Mouse (Mus musculus) forebrain, embryonic 10.5 days (tissue): Measurements from ENCODE around the gene Gm8909. TPM values are rescaled to one million over a fixed set of nuclear protein-coding genes. Genes with fewer than 3 reads are reported as not detected.
"Not testable (repeated sequence)": the region's sequence is repeated elsewhere in the genome, so short reads cannot be mapped to it uniquely, and the experiment has no call there.

Experiments used
- DNase-seq: peaks from one replicate; pipeline ENCODE4 v3.0.0-alpha.2; 2017; ENCODE audit warnings: low spot score; ENCODE audit errors: extremely low spot score
- H3K27ac ChIP-seq: fragments of 300-500 bp; sonication (generic); 2 replicates; pipeline ENCODE4 v1.5.1; 2016; ENCODE audit warnings: mild to moderate bottlenecking
- H3K27me3 ChIP-seq: fragments of 300-500 bp; sonication (generic); 2 replicates; pipeline ENCODE4 v1.6.1; 2016; ENCODE audit warnings: mild to moderate bottlenecking; ENCODE audit not compliant: poor library complexity, severe bottlenecking
- H3K36me3 ChIP-seq: fragments of 300-500 bp; sonication (generic); replicated peaks from 2 replicates; pipeline ENCODE4 v1.6.1; 2016; ENCODE audit warnings: mild to moderate bottlenecking, moderate library complexity
- H3K4me1 ChIP-seq: fragments of 300-500 bp; sonication (generic); 2 replicates; pipeline ENCODE4 v1.6.1; 2016
- H3K4me3 ChIP-seq: fragments of 300-500 bp; sonication (generic); 2 replicates; pipeline ENCODE4 v1.5.1; 2016; ENCODE audit warnings: mild to moderate bottlenecking, moderate library complexity
- H3K9me3 ChIP-seq: fragments of 300-500 bp; sonication (generic); 2 replicates; pipeline ENCODE4 v1.6.1; 2016; ENCODE audit warnings: mild to moderate bottlenecking, moderate library complexity
- WGBS: fragments of 180-500 bp; shearing (Covaris S2); methylation state at CpG from one replicate; pipeline ENCODE4 v1.1.7; 2016; 5-methylcytosine and 5-hydroxymethylcytosine counted together
- polyA plus RNA-seq: library from polyadenylated mRNA; unstranded; fragments of >200 nt; fragmentation: Nextera tagmentation; extraction: Ambion mirVana; gene quantifications from 2 replicates; pipeline ENCODE4 v1.2.1, GENCODE M21; 2016

The Gm8909 gene
- polyA plus RNA-seq, 1 experiment from 2014 or later: not detected

- Histone ChIP-seq H3K4me1 (peaks cover 4% of the 10 kb centered on the region), H3K27me3 (peaks cover 84% of the 10 kb centered on the region), H3K9me3 (no peaks in the 10 kb centered on the region), H3K4me3 (no peak overlapping the region), H3K27ac (no peak overlapping the region), H3K36me3 (no peaks in the 10 kb centered on the region)
- 30% methylated on average over 3 of the region's 3 CpGs for WGBS
- no peak for DNase-seq
Measured at GRCm38 (mm10) chr17:36154271-36155149, 13.8 kb downstream of the Gm8909 start.

DNA sequence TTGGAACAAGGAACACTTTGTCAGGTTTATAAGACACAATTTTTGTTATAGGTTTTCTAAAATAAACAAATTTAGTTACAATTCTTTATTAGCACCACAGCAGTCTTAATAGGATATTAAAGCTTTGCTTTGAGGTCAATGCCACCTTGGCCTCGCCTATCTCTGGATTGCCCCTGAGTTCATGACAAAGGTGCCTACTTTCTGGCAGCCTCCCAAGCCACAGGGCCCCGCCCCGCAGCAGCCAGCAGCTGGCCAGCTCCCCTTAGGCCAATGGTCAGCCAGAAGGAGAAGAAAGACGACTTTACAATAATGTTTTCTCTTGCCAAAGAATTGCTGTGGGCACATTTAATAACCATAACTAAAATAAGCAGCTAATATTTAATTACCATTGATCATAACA, 17.1 kb downstream of the Gm8909 start:
- H3K27me3 ChIP-seq: peaks cover 77% of the 10 kb centered on the region
- H3K9me3 ChIP-seq, H3K4me3 ChIP-seq, H3K36me3 ChIP-seq, DNase-seq, H3K27ac ChIP-seq, H3K4me1 ChIP-seq: not testable (repeated sequence)
- 50% methylated on average over 4 of the region's 4 CpGs for WGBS

- peaks cover 77% of the 10 kb centered on the region for H3K27me3 ChIP-seq
- not testable (repeated sequence) for H3K27ac ChIP-seq, H3K9me3 ChIP-seq, H3K36me3 ChIP-seq, H3K4me3 ChIP-seq, DNase-seq
- H3K4me1 ChIP-seq: peaks cover 11% of the 10 kb centered on the region
- 64% methylated on average over 5 of the region's 5 CpGs for WGBS
Measured at GRCm38 (mm10) chr17:36148468-36148867, 19.9 kb downstream of the Gm8909 start.

DNA sequence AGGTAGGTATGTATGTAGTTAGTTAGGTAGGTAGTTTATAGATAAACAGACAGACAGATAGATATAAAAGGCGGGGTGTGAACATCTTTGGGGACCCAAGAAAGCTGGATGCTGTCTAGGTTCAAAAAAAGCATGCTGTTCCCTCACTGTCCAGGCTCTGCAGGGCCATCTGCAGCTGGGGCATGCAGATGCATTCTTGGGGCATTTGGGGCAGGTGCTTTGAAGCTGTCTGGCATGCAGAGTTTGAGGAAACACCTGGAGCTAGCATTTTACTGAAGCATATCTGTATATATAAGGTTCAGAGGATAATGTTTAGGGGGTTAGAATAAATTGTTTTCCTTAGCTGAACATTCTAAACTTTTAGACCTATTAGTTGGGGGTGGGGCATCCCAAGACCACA, 21.4 kb downstream of the Gm8909 start:
- Histone ChIP-seq H3K27me3 (peaks cover 77% of the 10 kb centered on the region), H3K4me1 (peaks cover 11% of the 10 kb centered on the region)
- H3K4me3 ChIP-seq, H3K36me3 ChIP-seq, DNase-seq, H3K27ac ChIP-seq, H3K9me3 ChIP-seq: not testable (repeated sequence)
- 85% methylated on average over 1 of the region's 1 CpGs for WGBS

GRCm38 (mm10) chr17:36145861-36146156, 22.5 kb downstream of the Gm8909 start:
- Histone ChIP-seq H3K27me3 (peaks cover 82% of the 10 kb centered on the region), H3K4me1 (peaks cover 11% of the 10 kb centered on the region), H3K4me3 (peak overlapping the region; percentile 44)
- not testable (repeated sequence) for DNase-seq, H3K36me3 ChIP-seq, H3K27ac ChIP-seq, H3K9me3 ChIP-seq
- under 1% methylated on average over 13 of the region's 13 CpGs for WGBS

DNA sequence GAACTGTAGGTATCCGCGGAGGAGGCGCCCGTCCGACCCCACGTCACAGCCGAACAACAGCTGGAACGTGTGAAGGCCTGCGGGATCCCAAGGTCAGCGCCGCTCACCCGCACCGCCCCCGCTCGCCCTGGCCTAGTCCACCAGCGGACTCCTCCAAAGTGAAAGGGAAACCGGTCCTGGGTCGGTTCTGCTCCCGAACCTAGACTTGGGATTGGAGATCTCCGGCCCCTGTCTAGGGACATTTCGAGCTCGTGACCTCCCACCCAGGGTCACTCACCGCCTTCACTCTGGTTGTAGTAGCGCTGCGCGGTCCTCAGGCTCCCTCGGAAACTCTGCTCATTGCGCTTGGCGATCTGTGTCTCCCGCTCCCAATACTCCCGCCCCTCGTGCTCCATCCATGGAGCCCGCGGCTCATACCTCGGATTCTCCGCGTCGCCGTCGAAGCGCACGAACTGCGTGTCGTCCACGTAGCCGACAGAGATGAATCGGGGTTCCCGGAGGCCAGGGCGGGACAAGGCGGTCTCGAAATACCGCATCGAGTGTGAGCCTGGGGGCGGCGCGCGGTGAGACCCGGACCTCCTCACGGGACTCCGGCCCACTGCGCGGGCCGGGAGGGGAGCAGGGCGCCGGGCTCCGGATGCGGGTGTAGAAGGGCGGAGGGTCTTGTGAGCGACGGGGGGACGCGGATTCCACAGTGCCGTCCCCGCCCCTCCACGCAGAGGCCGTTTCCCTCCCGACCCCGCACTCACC, 23.1 kb downstream of the Gm8909 start:
- H3K36me3 ChIP-seq: no peaks in the 10 kb centered on the region
- H3K9me3 ChIP-seq: no peaks in the 10 kb centered on the region
- WGBS: 1% methylated on average over 78 of the region's 78 CpGs
- DNase-seq: peak; percentile 36
- H3K27me3 ChIP-seq: peaks cover 80% of the 10 kb centered on the region
- peak overlapping the region; percentile 44 for H3K4me3 ChIP-seq
- peaks cover 11% of the 10 kb centered on the region for H3K4me1 ChIP-seq
- no peak overlapping the region for H3K27ac ChIP-seq

DNA sequence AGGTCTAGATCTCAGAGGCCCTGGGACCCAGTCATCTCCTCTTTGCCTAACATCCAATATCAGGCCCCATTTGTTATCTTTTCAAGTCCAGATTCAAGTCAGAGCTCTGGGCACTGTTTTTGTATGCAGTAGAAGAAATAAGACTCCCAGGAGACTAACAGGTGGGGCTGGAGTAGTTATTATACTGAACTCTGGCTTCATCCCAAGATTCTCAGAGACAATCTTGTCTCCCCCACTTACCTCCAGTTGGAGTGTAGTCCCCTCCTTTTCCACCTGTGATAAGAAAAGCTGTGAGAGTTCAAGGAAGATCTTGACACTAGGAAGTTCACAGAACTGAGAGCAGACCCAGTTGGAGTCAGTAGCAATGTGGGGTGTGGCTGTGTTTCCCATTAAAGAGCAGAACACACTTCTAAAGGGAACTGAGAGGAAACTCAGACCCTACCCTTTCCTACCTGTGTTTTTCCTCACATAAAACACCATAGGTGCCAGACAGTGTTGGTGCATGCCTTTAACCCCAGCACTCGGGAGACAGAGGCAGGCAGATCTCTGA, 32.0 kb downstream of the Gm8909 start:
- WGBS: 81% methylated on average over 1 of the region's 1 CpGs
- not testable (repeated sequence) for H3K9me3 ChIP-seq, H3K27ac ChIP-seq, DNase-seq, H3K4me1 ChIP-seq, H3K36me3 ChIP-seq, H3K4me3 ChIP-seq
- H3K27me3 ChIP-seq: peaks cover 34% of the 10 kb centered on the region

- not testable (repeated sequence) for DNase-seq, H3K4me3 ChIP-seq, H3K9me3 ChIP-seq, H3K36me3 ChIP-seq, H3K4me1 ChIP-seq, H3K27ac ChIP-seq
- peaks cover 35% of the 10 kb centered on the region for H3K27me3 ChIP-seq
Measured at GRCm38 (mm10) chr17:36135421-36136231, 32.7 kb downstream of the Gm8909 start.

DNA sequence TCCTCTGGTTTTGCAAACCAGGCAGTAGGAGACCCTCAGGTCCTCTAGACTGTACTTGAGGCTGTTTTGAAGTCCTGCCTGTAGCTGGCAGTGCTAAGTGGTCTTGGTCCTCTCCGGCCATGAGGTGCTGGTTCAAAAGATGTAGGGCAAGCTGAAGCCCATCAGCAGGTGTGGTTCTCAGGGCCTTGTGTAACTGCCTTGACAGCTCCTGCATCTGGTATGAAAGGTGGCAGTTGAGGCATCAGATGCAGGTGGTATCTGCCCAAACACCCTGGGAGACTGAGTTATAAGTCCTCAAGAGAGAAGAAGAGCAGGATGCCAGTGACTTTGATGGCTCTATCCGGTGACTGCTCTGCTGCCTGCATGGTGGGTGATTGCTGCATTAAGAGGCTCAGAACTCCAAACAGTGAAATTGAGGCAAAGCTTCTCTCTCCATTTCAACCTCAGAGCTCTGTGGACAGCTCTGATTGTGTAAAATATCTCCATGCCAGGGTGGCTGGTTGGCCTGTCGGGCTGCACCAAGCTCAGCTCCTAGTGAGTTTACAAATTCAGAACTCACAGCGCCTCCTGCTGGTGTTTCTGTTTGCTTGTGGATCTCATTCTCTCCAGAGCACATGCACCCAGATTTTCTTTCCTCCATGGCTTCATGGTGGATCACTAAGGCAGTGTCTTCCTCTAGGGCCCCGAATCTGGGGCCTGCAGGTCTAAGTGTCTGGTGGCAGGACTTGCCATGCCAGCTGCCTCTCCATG, 36.6 kb downstream of the Gm8909 start:
- no peaks in the 10 kb centered on the region for H3K9me3 ChIP-seq
- no peak overlapping the region for H3K27ac ChIP-seq
- H3K4me3 ChIP-seq: no peak overlapping the region
- DNase-seq: no peak
- H3K4me1 ChIP-seq: 0 out of 2 replicates have a peak, but pooled peaks cover 3% of the 10 kb centered on the region
- H3K36me3 ChIP-seq: no peaks in the 10 kb centered on the region
- WGBS: 72% methylated on average over 5 of the region's 5 CpGs
- H3K27me3 ChIP-seq: peaks cover 47% of the 10 kb centered on the region

DNA sequence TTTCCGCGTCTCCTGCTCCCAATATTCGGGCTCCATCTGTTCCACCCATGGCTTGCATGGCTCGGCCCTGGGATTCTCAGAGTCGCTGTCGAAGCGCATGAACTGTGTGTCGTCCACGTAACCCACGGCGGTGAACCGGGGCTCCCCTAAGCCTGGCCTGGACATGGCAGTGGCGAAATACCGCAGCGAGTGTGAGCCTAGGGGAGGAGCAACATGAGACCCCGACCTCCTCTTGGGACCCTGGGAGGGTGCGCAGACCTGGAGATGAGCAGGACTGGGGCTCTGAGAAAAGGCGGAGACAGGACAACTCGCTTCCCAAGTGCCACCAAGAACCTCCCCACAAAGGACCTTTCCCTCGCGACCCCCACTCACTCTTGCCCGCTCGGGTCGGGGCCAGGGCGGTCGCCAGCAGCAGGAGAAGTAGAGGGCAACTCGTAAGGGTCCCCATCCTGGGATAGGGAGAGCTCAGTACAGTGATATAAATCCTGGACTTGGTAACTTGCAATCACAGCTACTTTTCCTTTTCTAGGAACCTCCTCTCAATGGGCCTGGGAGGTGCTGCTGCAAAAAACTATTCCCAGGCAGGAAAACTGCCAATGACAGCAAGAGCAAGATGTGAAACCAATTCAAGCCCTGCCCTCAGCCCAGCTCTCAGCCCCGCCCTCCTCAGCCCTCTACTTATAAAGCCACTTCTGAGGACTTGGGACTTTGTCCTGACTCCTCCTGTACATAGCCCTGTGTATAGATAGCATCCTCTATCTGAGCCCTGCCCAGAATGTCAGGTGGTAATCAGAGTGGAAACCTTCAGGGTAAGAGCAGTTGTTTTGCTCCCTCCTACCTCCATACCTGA, 39.1 kb downstream of the Gm8909 start, which contains the start of gene Gm7030:
Gene Gm7030 (minus strand): TSS at position 458 of the 850 bp plus-strand sequence.
- H3K27me3 ChIP-seq: peaks cover 47% of the 10 kb centered on the region
- not testable (repeated sequence) for H3K27ac ChIP-seq, H3K9me3 ChIP-seq, H3K4me1 ChIP-seq, H3K4me3 ChIP-seq, DNase-seq, H3K36me3 ChIP-seq
- 26% methylated on average over 28 of the region's 28 CpGs for WGBS

DNA sequence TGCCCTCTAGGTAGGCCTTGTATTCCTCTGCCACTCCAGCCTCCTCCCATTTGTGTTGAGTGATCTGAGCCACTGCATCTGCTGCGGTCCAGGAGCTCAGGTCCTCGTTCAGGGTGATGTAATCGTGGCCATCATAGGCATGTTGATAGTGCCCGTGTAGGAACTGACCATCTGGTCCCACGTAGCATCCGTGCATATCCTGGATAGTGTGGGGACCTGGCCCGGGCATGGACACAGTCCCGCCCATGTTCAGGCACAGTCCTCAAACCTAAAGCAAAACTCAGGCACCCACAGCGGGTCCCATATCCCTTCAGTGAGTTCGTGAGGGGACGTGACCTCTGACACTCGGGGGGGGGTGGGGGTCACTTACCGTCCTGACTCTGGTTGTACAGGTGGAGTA, 39.8 kb downstream of the Gm8909 start:
- peaks cover 42% of the 10 kb centered on the region for H3K27me3 ChIP-seq
- WGBS: 59% methylated on average over 12 of the region's 13 CpGs

More for the DNA sequence above, 39.8 kb downstream of the Gm8909 start:
- not testable (repeated sequence) for H3K4me1 ChIP-seq, H3K27ac ChIP-seq, H3K9me3 ChIP-seq, H3K4me3 ChIP-seq, DNase-seq, H3K36me3 ChIP-seq
